Mouse (Mus musculus) bone marrow, adult 2 months (tissue): ENCODE measurements around the gene Ascc3. TPM values are rescaled to one million over a fixed set of nuclear protein-coding genes. Genes with fewer than 3 reads are reported as not detected.

ENCODE experiments used
- H3K27ac ChIP-seq: fragments of 200-500 bp; 2 replicates; pipeline ENCODE4 v1.5.1; 2012; ENCODE audit warnings: low read depth, mild to moderate bottlenecking, control low read depth, inconsistent platforms, low read length; ENCODE audit not compliant: control insufficient read depth, poor library complexity, insufficient read depth
- H3K4me1 ChIP-seq: fragments of 200-500 bp; 2 replicates; pipeline ENCODE4 v1.6.1; 2011; ENCODE audit warnings: low read length; ENCODE audit not compliant: control insufficient read depth, insufficient read depth
- H3K4me3 ChIP-seq: fragments of 200-500 bp; replicated peaks from 2 replicates; pipeline ENCODE3; 2011; ENCODE audit warnings: mild to moderate bottlenecking, low read depth, low read length, control low read depth; ENCODE audit not compliant: control insufficient read depth
- CTCF ChIP-seq: fragments of 200-500 bp; IDR thresholded peaks from 2 replicates; pipeline ENCODE4 v1.5.1; 2011; ENCODE audit warnings: low read length, control low read depth; ENCODE audit not compliant: control insufficient read depth, insufficient read depth
- POLR2A ChIP-seq: fragments of 200-500 bp; IDR thresholded peaks from 2 replicates; pipeline ENCODE4 v1.6.1; 2011; ENCODE audit warnings: low read depth, mild to moderate bottlenecking, control low read depth, low read length, borderline replicate concordance; ENCODE audit not compliant: control insufficient read depth
- WGBS: fragments of 180-500 bp; shearing (Covaris S2); methylation state at CpG from one replicate; pipeline ENCODE4 v1.1.7; 2018; 5-methylcytosine and 5-hydroxymethylcytosine counted together
- polyA plus RNA-seq: library from polyadenylated mRNA; stranded (reverse); fragments of >200 nt; gene quantifications from 2 replicates; pipeline ENCODE4 v1.2.4, GENCODE M21; 2011; ENCODE audit warnings: low replicate concordance; ENCODE audit not compliant: missing spikeins, insufficient read depth, insufficient read length

Ascc3 gene
- polyA plus RNA-seq, 1 experiment, result 10.3 TPM

- no peak for TF ChIP-seq CTCF
- no peak for TF ChIP-seq POLR2A
- WGBS, result 75% methylated on average over 1 of the region's 1 CpGs
- Histone ChIP-seq H3K27ac (no peak overlapping the region), H3K4me3 (no peak overlapping the region), H3K4me1 (no peaks in the 10 kb centered on the region)
Measured at GRCm38 (mm10) chr10:50639607-50640006, 47.1 kb downstream of the Ascc3 start.

- WGBS, result 85% methylated on average over 8 of the region's 8 CpGs
- H3K4me3 ChIP-seq, result no peak overlapping the region
- H3K27ac ChIP-seq, result no peak overlapping the region
- no peak for TF ChIP-seq CTCF
- TF ChIP-seq POLR2A, result no peak
- H3K4me1 ChIP-seq, result no peaks in the 10 kb centered on the region
Measured at GRCm38 (mm10) chr10:50650612-50651011, 58.1 kb downstream of the Ascc3 start.

GRCm38 (mm10) chr10:50653551-50653950, 61.1 kb downstream of the Ascc3 start:
- TF ChIP-seq CTCF, result no peak
- no peak for TF ChIP-seq POLR2A
- H3K27ac ChIP-seq, result no peak overlapping the region
- WGBS, result 94% methylated on average over 3 of the region's 3 CpGs
- no peak overlapping the region for H3K4me3 ChIP-seq
- no peaks in the 10 kb centered on the region for H3K4me1 ChIP-seq

- 42% methylated on average over 1 of the region's 1 CpGs for WGBS
- Histone ChIP-seq H3K4me3 (no peak overlapping the region), H3K4me1 (no peaks in the 10 kb centered on the region), H3K27ac (no peak overlapping the region)
- TF ChIP-seq POLR2A (no peak), CTCF (no peak)
Measured at GRCm38 (mm10) chr10:50657352-50657751, 64.9 kb downstream of the Ascc3 start.

- H3K4me3 ChIP-seq, result no peak overlapping the region
- H3K4me1 ChIP-seq, result no peaks in the 10 kb centered on the region
- 91% methylated on average over 5 of the region's 5 CpGs for WGBS
- no peak overlapping the region for H3K27ac ChIP-seq
- no peak for TF ChIP-seq CTCF
- TF ChIP-seq POLR2A, result no peak
Measured at GRCm38 (mm10) chr10:50671517-50671916, 79.0 kb downstream of the Ascc3 start.

GRCm38 (mm10) chr10:50690324-50690723, 97.9 kb downstream of the Ascc3 start:
- Histone ChIP-seq H3K4me3 (no peak overlapping the region), H3K27ac (no peak overlapping the region), H3K4me1 (no peaks in the 10 kb centered on the region)
- TF ChIP-seq POLR2A (no peak), CTCF (no peak)

- TF ChIP-seq POLR2A (no peak), CTCF (no peak)
- WGBS, result 56% methylated on average over 4 of the region's 4 CpGs
- no peak overlapping the region for H3K27ac ChIP-seq
- H3K4me3 ChIP-seq, result no peak overlapping the region
- no peaks in the 10 kb centered on the region; the same call in 1 of the 2 replicates for H3K4me1 ChIP-seq
Measured at GRCm38 (mm10) chr10:50698836-50699433, 106.5 kb downstream of the Ascc3 start.

- WGBS, result 51% methylated on average over 2 of the region's 2 CpGs
- H3K27ac ChIP-seq, result no peak overlapping the region
- TF ChIP-seq POLR2A (no peak), CTCF (no peak)
- H3K4me3 ChIP-seq, result no peak overlapping the region
- no peaks in the 10 kb centered on the region; the same call in 1 of the 2 replicates for H3K4me1 ChIP-seq
Measured at GRCm38 (mm10) chr10:50701736-50702135, 109.3 kb downstream of the Ascc3 start.

GRCm38 (mm10) chr10:50702361-50702760, 109.9 kb downstream of the Ascc3 start:
- WGBS, result 46% methylated on average over 3 of the region's 3 CpGs
- H3K27ac ChIP-seq, result no peak overlapping the region
- no peak overlapping the region for H3K4me3 ChIP-seq

More at GRCm38 (mm10) chr10:50702361-50702760, 109.9 kb downstream of the Ascc3 start:
- TF ChIP-seq POLR2A (no peak), CTCF (no peak)
- H3K4me1 ChIP-seq, result no peaks in the 10 kb centered on the region; the same call in 1 of the 2 replicates
